Mouse (Mus musculus) CH12.LX (cell line): ENCODE results near the gene Fastk.

Experiments
- CTCF ChIP-seq, 2 experiments: IDR thresholded peaks in 1 of 2; conservative IDR thresholded peaks in 1 of 2; 2 replicates each; pipeline ENCODE4 v1.5.1; 2011 to 2012; ENCODE audit warnings: low read depth in 2 of 2, low read length in 2 of 2, improper control_type of control experiment in 1 of 2, inconsistent platforms in 1 of 2, mild to moderate bottlenecking in 1 of 2, moderate library complexity in 1 of 2
- IRF4 ChIP-seq: IDR thresholded peaks from 2 replicates; pipeline ENCODE4 v1.6.1; 2014; ENCODE audit warnings: low read depth, mild to moderate bottlenecking, inconsistent platforms, low read length, improper control_type of control experiment
- PAX5 ChIP-seq: IDR thresholded peaks from 2 replicates; pipeline ENCODE4 v1.6.1; 2012; ENCODE audit warnings: low read length, inconsistent platforms, mixed read lengths
- POLR2A ChIP-seq: IDR thresholded peaks from 2 replicates; pipeline ENCODE4 v1.6.1; 2011; ENCODE audit warnings: low read depth, mild to moderate bottlenecking, improper control_type of control experiment, low read length
- ZKSCAN1 ChIP-seq: IDR thresholded peaks from 2 replicates; pipeline ENCODE4 v1.6.1; 2012; ENCODE audit warnings: low read depth, inconsistent platforms, low read length, improper control_type of control experiment, borderline replicate concordance

DNA sequence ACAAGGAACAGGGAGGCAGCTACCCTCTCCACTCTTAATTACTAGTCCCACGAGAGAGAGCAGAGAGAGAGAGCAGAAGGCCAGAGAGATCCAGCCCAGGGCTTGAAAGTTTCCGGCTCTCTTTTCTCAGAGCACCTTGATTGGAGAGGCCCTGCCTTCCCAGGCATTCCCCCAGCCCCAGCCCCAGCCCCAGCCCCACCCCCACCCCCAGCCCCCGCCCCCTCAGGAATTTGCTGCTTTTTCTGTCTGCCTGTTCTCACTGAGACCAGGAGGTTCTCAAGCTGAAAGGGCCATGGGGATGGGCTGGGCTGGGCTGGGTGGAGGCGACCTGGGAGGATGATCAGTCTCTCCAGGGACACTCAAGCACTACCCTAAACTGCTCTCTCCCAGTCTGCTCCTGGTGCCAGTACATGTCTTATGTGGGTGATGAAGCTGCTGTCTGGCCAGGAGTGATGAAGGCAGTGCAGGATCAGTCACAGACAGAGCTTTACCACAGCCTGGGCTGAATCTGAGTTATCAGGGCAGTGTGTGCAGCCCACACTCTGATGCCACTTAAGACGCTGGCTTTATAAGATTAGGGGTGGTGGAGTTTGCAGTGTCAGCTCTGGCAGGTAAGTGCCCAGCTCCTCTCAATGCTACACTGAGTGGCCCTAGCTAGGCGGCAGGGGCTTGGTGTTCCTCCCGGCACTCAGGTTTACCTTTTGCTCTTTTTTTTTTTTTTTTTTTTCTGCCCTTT lies 28.0 kb upstream of the Fastk start:
- no peak for TF ChIP-seq PAX5
- no peak for TF ChIP-seq CTCF (conservative IDR thresholded peaks at IDR 0.05 in 1 of 2, IDR thresholded peaks at IDR 0.05 in 1 of 2; ENCODE audit: low read depth in 2 of 2, low read length in 2 of 2)
- TF ChIP-seq IRF4 = no peak
- TF ChIP-seq POLR2A = no peak
- no peak for TF ChIP-seq ZKSCAN1
